Mouse (Mus musculus): ENCODE measurements at regions not wholly inside any gene's neighbourhood (a gene's known extent, or its start where the extent isn't known, plus 50 kb on each side); places are given as distances from the start of the nearest gene placed in this dataset.

GRCm38 (mm10) chr6:50885771-50886360 lies 231.6 kb upstream of the Npvf start:
- H3K4me3 ChIP-seq (ENCODE audit: low read length): no peak overlapping the region
- H3K27ac ChIP-seq (ENCODE audit: low read length): no peak overlapping the region
- no peak for ATAC-seq (ENCODE audit: low FRiP score, low TSS enrichment)
- H3K36me3 ChIP-seq (ENCODE audit: insufficient read depth, low read length): no peaks in the 10 kb centered on the region
- peaks cover 7% of the 10 kb centered on the region for H3K4me1 ChIP-seq (ENCODE audit: insufficient read depth, low read length)
- no peaks in the 10 kb centered on the region for H3K9me3 ChIP-seq (ENCODE audit: low read length)
- H3K27me3 ChIP-seq (ENCODE audit: insufficient read depth, low read length): no peaks in the 10 kb centered on the region
- 84% methylated on average over 8 of the region's 8 CpGs for WGBS
- no peak overlapping the region for H3K4me2 ChIP-seq (replicated peaks; ENCODE audit: low read depth, low read length)
- H3K9ac ChIP-seq (replicated peaks; ENCODE audit: low read length): no peak overlapping the region

DNA sequence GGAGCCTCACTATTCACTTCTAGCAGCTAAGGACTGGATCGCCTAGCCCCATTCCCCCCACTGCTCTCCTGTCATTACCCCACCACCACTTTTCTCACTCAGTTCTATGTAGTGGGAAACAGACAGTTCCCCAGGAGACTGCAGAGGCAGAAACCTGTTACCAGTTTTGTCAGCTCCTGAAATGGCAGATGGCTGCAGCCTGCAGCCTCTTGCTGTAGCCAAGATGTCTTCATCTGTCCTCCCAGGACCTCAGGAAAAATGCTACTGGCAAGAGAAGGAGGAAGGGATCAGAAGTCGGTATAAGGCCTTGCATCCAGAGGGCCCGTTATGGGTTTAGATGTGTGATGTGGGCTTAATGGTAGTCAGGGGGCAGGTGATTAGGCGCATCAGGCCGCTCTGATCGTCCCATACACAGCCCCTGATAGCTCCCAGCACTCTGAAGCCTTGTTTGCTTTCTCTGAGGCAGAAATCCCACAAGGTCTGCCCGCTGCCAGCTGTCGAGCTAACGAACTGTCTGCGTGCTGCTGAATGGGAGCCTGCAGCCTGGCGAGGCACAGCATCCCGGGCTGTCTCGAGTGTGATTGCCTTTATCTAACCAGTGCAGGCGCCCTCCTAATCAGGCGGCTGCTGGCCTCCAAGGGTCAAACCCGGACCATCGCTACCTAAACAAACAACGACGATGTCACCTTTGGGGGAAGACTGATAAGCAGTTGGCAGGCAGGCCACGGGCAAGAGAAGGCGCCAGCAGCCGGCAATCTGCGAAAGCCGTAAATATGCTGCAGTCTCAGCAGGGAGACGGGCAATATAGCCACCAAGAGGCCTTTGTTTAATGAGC lies 236.3 kb upstream of the Npvf start:
- Histone ChIP-seq H3K36me3 (ENCODE audit: insufficient read depth, low read length) (no peaks in the 10 kb centered on the region), H3K9me3 (ENCODE audit: low read length) (no peaks in the 10 kb centered on the region), H3K4me2 (replicated peaks; ENCODE audit: low read depth, low read length) (peak overlapping the region; percentile 39), H3K27ac (ENCODE audit: low read length) (peak overlapping the region; percentile 16), H3K4me1 (ENCODE audit: insufficient read depth, low read length) (peaks cover 8% of the 10 kb centered on the region), H3K9ac (replicated peaks; ENCODE audit: low read length) (no peak overlapping the region), H3K4me3 (ENCODE audit: low read length) (no peak overlapping the region), H3K27me3 (ENCODE audit: insufficient read depth, low read length) (no peaks in the 10 kb centered on the region)
- 0 out of 2 replicates have a peak, but pooled peaks have one; percentile 27 for ATAC-seq (ENCODE audit: low FRiP score, low TSS enrichment)
- WGBS: 19% methylated on average over 25 of the region's 25 CpGs

- Histone ChIP-seq H3K9me3 (ENCODE audit: low read length) (no peaks in the 10 kb centered on the region), H3K4me1 (ENCODE audit: insufficient read depth, low read length) (peaks cover 8% of the 10 kb centered on the region), H3K9ac (replicated peaks; ENCODE audit: low read length) (no peak overlapping the region), H3K4me2 (replicated peaks; ENCODE audit: low read depth, low read length) (0 out of 2 replicates have a peak overlapping the region, but pooled peaks have one; percentile 39), H3K4me3 (ENCODE audit: low read length) (no peak overlapping the region), H3K36me3 (ENCODE audit: insufficient read depth, low read length) (no peaks in the 10 kb centered on the region), H3K27me3 (ENCODE audit: insufficient read depth, low read length) (no peaks in the 10 kb centered on the region), H3K27ac (ENCODE audit: low read length) (no peak overlapping the region)
- WGBS: 44% methylated on average over 3 of the region's 3 CpGs
- no peak for ATAC-seq (ENCODE audit: low FRiP score, low TSS enrichment)
Measured at GRCm38 (mm10) chr6:50891205-50891526, 236.9 kb upstream of the Npvf start.

GRCm38 (mm10) chr6:50898792-50899191 lies 244.6 kb upstream of the Npvf start:
- ATAC-seq (ENCODE audit: low FRiP score, low TSS enrichment): no peak
- H3K27me3 ChIP-seq (ENCODE audit: insufficient read depth, low read length): no peaks in the 10 kb centered on the region
- 91% methylated on average over 3 of the region's 3 CpGs for WGBS
- H3K4me3 ChIP-seq (ENCODE audit: low read length): no peak overlapping the region
- H3K9me3 ChIP-seq (ENCODE audit: low read length): no peaks in the 10 kb centered on the region
- H3K9ac ChIP-seq (replicated peaks; ENCODE audit: low read length): no peak overlapping the region
- H3K27ac ChIP-seq (ENCODE audit: low read length): no peak overlapping the region
- no peaks in the 10 kb centered on the region for H3K4me1 ChIP-seq (ENCODE audit: insufficient read depth, low read length)
- H3K36me3 ChIP-seq (ENCODE audit: insufficient read depth, low read length): no peaks in the 10 kb centered on the region
- no peak overlapping the region for H3K4me2 ChIP-seq (replicated peaks; ENCODE audit: low read depth, low read length)

- H3K27me3 ChIP-seq (ENCODE audit: insufficient read depth, low read length): no peaks in the 10 kb centered on the region
- H3K4me3 ChIP-seq (ENCODE audit: low read length): no peak overlapping the region
- peaks cover 26% of the 10 kb centered on the region for H3K4me1 ChIP-seq (ENCODE audit: insufficient read depth, low read length)
- WGBS: 57% methylated on average over 8 of the region's 8 CpGs
- peak overlapping the region; percentile 93 for H3K27ac ChIP-seq (ENCODE audit: low read length)
- no peaks in the 10 kb centered on the region for H3K36me3 ChIP-seq (ENCODE audit: insufficient read depth, low read length)
- no peak overlapping the region for H3K4me2 ChIP-seq (replicated peaks; ENCODE audit: low read depth, low read length)
- H3K9ac ChIP-seq (replicated peaks; ENCODE audit: low read length): no peak overlapping the region
- peak; percentile 54; the same call in 1 of the 2 replicates for ATAC-seq (ENCODE audit: low FRiP score, low TSS enrichment)
- 0 out of 2 replicates have a peak, but pooled peaks cover 9% of the 10 kb centered on the region for H3K9me3 ChIP-seq (ENCODE audit: low read length)
Measured at GRCm38 (mm10) chr6:50915166-50916030, 261.2 kb upstream of the Npvf start.

GRCm38 (mm10) chr6:50918248-50918647 lies 264.0 kb upstream of the Npvf start:
- 28% methylated on average over 3 of the region's 3 CpGs for WGBS
- no peak overlapping the region for H3K4me3 ChIP-seq (ENCODE audit: low read length)
- H3K36me3 ChIP-seq (ENCODE audit: insufficient read depth, low read length): no peaks in the 10 kb centered on the region
- no peak overlapping the region for H3K4me2 ChIP-seq (replicated peaks; ENCODE audit: low read depth, low read length)
- H3K27ac ChIP-seq (ENCODE audit: low read length): peak overlapping the region; percentile 78
- H3K27me3 ChIP-seq (ENCODE audit: insufficient read depth, low read length): no peaks in the 10 kb centered on the region
- peaks cover 19% of the 10 kb centered on the region for H3K4me1 ChIP-seq (ENCODE audit: insufficient read depth, low read length)
- peak; percentile 79 for ATAC-seq (ENCODE audit: low FRiP score, low TSS enrichment)
- 0 out of 2 replicates have a peak, but pooled peaks cover 12% of the 10 kb centered on the region for H3K9me3 ChIP-seq (ENCODE audit: low read length)
- no peak overlapping the region for H3K9ac ChIP-seq (replicated peaks; ENCODE audit: low read length)

DNA sequence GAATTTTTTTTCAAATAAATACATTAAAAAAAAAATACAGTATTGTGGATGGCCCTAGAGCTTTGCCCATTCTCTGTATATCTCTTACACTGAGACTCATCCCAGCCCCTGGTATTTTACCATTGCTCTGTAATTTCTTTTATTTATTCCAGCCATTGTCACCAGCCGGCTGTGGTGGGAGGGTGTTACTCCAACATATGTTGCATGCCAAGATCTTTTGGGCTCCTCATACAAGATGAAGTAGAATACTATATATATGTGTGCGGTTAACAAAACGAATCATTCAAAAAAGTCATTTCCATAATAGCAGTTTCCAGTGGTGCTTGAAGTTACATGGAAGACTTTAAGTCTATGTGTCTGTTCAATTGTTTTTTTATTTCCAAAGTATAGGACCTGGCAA lies 268.0 kb upstream of the Npvf start:
- Histone ChIP-seq H3K9ac (replicated peaks; ENCODE audit: low read length) (no peak overlapping the region), H3K4me1 (ENCODE audit: insufficient read depth, low read length) (peaks cover 21% of the 10 kb centered on the region), H3K9me3 (ENCODE audit: low read length) (peaks cover 7% of the 10 kb centered on the region; the same call in 1 of the 2 replicates), H3K4me3 (ENCODE audit: low read length) (no peak overlapping the region), H3K27ac (ENCODE audit: low read length) (no peak overlapping the region), H3K36me3 (ENCODE audit: insufficient read depth, low read length) (no peaks in the 10 kb centered on the region), H3K27me3 (ENCODE audit: insufficient read depth, low read length) (no peaks in the 10 kb centered on the region), H3K4me2 (replicated peaks; ENCODE audit: low read depth, low read length) (no peak overlapping the region)
- ATAC-seq (ENCODE audit: low FRiP score, low TSS enrichment): no peak
- 92% methylated on average over 3 of the region's 3 CpGs for WGBS

DNA sequence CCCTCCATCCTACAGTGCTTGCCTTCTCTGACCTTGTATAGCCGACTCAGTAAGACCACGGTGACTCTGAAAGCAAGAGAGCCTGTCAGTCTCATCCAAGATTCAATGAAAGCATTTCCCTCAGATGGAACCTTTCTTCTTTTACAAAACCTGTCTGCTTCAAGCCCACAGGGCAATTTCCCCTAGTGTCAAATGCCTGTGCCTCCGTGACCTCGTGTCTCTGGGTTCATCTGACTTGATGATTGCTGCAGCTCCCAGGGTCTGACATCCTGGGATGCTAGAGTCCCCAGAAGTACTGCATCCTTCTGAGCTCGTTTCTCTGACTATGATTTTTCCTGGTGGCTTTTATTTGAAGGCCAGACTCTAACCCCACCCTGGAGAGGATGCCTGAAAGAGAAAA lies 270.3 kb upstream of the Npvf start:
- ATAC-seq (ENCODE audit: low FRiP score, low TSS enrichment): no peak
- no peaks in the 10 kb centered on the region for H3K27me3 ChIP-seq (ENCODE audit: insufficient read depth, low read length)
- peaks cover 15% of the 10 kb centered on the region for H3K4me1 ChIP-seq (ENCODE audit: insufficient read depth, low read length)
- H3K4me2 ChIP-seq (replicated peaks; ENCODE audit: low read depth, low read length): no peak overlapping the region
- H3K9ac ChIP-seq (replicated peaks; ENCODE audit: low read length): no peak overlapping the region
- no peaks in the 10 kb centered on the region for H3K36me3 ChIP-seq (ENCODE audit: insufficient read depth, low read length)
- no peak overlapping the region for H3K4me3 ChIP-seq (ENCODE audit: low read length)
- peaks cover 7% of the 10 kb centered on the region; the same call in 1 of the 2 replicates for H3K9me3 ChIP-seq (ENCODE audit: low read length)
- H3K27ac ChIP-seq (ENCODE audit: low read length): peak overlapping the region; percentile 76
- 21% methylated on average over 5 of the region's 5 CpGs for WGBS

GRCm38 (mm10) chr6:50924998-50925397 lies 270.8 kb upstream of the Npvf start:
- WGBS: 17% methylated on average over 7 of the region's 7 CpGs
- Histone ChIP-seq H3K9me3 (ENCODE audit: low read length) (peaks cover 7% of the 10 kb centered on the region; the same call in 1 of the 2 replicates), H3K9ac (replicated peaks; ENCODE audit: low read length) (no peak overlapping the region), H3K4me3 (ENCODE audit: low read length) (no peak overlapping the region), H3K36me3 (ENCODE audit: insufficient read depth, low read length) (no peaks in the 10 kb centered on the region), H3K4me1 (ENCODE audit: insufficient read depth, low read length) (peaks cover 15% of the 10 kb centered on the region), H3K27ac (ENCODE audit: low read length) (0 out of 2 replicates have a peak overlapping the region, but pooled peaks have one; percentile 76), H3K4me2 (replicated peaks; ENCODE audit: low read depth, low read length) (no peak overlapping the region), H3K27me3 (ENCODE audit: insufficient read depth, low read length) (no peaks in the 10 kb centered on the region)
- ATAC-seq (ENCODE audit: low FRiP score, low TSS enrichment): no peak
